Mouse (Mus musculus): Measurements from ENCODE around the gene Rft1.

Gene Rft1

DNA sequence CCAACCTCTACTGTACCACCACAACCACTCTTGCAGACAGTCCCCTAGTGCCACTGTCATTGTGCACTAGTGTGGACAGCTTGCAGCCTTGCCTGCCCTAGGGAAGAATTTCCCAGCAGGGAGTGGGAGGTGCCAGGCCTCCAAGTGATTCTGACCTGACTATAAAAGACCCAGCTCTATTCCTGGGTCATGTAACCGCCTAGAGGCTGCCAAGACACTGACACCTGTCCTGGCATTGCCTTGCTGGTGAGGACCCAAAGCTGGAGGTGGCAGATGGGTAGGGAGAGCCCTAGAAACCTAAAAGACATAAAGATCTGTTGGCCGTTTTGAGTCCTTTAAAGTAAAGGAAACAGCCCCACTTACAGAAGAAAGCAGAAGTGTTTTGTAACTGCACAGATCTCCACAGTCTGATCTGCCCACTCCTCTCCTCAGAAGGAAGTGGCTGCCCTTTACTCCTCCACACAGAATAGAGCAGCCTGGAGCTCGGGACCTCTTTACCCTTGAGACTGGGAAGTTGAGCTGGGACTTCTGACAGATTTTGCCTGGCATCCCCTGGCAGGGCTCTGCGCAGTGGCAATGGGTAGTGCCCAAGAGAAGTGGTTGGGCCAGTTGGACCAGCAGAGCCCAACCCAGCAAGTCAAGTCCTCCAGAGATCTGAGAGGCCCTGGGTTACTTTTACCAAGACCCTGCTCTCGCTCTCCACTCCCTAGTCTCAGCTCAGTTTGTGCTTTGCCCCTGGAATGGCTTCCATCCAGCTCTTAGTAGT lies 23.2 kb upstream of the Rft1 start:
- peak; percentile 66 for DNase-seq

DNA sequence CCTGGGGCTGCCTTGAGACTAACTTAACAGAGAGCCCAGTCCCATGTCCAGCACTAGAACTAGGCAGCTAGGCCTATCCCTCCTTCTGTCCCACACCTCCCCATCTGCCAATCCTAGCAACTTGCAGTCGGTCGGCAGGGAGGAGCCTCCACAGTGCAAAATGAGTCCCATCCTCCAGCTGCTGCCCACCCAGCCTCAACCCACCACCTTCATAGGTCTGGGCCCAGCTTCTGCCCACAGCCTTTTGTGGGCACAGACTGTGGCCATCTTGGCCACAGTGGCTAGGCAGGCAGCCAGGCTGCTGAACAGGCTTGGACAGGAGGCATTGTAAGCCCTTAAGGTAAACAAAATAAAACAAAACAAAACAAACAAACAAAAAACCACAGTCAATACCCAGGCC lies 22.3 kb upstream of the Rft1 start:
- no peak for DNase-seq

DNA sequence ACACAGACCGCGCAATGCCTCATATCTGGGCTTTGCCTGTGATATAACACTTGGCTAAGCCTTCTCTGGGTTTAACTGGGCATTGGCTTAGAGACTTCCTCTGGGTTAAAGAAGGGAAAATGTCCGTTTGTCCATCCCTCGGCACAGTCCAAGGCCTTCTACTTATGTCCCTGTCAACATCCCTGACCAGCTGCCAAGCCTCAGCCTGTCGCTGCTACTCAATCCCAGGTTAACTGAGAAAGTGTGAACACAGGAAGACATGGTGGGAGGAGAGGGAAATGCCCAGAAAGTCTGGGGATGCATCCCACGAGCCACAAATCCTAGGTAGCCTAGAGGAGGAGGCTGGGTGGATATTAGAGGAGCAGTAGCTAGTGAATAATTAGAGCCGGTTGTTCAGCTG lies 20.5 kb upstream of the Rft1 start:
- DNase-seq: no peak

DNA sequence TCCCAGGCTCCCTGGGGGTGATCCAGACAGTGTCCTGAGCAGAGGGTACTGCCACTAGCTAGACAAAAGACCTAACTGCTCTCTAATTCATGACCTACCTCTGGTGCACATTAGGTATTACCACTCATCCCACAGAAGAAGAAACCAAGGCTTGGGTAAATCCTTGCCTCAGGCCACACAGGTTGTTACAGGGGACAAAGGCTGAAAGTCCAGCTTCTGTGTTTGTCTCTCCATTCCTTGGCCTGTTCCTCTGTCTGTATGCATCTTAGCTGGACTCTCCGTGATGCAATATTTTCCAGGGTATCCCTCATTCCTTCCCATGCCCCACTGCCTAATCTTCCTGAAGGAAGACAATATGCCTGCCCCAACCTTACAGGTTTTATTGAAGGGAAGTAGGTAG lies 19.7 kb upstream of the Rft1 start:
- peak; percentile 32 for DNase-seq

DNA sequence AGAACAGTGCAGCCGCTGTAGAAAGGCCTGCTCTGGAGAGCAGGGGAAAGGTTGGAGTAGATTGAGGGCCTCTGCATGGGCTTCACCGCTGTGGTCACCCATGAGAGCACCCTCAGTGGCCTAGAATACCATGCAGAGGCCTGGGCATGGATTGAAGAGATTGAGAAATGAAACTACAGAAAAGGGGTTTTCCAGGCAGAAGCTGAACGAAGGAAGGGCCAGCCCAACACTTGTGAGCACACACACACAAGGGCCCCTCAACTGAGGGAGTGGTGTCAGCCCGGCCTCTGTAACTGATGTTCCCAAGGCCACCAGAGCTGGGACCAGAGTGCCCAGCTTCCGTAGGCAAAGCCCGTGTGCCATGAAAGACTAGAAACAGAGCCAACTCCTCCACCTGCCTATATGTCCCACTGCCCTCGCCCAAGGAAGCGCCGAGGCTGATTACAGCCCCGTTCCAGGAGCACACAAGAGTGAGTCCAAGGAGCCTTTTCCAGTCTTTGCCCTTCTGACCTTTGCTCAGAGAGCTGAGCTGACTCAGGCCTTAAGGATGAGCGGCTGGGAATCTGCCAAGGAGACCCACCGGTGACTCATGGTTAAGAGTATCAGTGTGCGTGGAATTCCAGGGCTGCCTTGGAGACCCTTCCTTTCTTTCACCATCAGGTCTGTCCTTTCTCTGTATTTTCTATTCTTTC lies 18.8 kb upstream of the Rft1 start:
- peak; percentile 87 for DNase-seq

DNA sequence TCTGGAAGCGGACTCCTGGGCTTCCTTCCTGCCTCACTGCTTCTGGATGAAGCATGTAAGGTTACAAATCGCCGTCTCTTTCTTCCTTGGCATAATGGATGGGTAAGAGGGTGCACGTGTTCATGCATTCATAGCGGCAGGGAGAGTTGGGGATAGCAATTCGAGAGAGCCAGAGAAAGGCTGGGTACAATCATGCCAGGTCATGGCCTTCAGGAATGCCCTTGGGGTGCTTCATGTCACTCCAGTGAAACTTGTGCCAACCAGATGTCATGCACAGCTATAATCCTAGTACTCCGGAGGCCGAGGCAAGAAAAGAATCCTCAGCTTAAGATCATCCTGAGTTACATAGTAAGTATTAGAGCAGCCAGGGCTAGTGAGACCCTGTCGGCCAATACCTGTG lies 17.7 kb upstream of the Rft1 start:
- DNase-seq: no peak

DNA sequence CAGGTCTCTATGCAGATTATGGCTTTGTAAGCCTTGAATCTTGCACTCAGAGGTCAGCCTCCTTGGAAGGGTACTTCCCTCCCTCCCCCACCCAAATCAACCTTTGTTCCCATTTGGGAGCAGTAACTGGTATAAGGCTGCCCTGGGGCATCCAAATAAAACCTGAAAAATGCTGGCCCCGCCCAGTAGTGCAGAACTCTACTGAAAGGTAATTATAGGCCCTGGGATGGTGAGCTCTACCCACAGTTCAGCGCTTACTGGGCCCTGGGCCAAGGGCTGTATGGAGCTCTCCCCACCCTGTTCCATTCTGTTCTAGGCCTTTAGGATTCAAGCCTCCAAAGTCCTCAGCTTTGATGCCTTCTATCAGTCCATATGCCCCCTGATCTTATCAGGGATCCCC lies 17.1 kb upstream of the Rft1 start:
- DNase-seq: peak; percentile 89

DNA sequence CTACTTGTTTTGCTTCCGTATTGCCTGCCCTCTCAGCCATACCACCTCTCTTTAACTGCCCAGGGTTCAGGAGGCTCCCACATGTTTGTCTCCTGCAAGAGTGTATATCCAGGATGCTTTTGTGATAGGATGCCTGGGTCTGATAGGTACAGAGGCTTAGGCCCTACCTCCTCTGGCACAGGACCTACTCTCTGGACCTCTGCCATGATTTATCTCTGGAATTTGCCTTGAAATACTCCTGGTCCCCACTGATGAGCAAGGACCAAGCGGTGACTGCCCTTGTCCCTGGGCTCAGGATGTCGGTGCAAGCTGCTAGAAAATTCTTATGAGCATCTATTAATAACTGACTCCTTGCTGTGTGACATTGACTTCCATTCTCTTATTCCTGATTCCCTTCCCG lies 16.2 kb upstream of the Rft1 start:
- peak; percentile 42 for DNase-seq

DNA sequence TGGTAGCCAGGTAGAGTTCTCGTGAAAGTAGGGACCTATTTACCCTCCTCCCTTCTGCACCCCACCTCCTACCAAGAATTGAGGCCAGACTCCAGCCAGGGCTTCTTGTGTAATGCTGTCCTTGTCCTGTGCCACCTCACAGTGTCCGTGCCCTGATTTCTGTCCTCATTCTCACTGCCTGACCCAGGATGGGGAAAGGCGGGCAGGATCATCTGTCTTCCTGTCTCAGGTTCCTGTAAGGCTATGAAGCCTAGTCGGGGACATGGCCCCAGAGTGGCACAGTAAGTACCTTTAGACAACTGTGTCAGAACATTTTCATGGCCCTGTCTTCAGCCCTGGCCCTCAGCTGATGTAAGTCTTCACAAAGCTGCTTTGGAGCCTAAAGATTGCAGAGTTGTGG lies 15.5 kb upstream of the Rft1 start:
- DNase-seq: no peak

DNA sequence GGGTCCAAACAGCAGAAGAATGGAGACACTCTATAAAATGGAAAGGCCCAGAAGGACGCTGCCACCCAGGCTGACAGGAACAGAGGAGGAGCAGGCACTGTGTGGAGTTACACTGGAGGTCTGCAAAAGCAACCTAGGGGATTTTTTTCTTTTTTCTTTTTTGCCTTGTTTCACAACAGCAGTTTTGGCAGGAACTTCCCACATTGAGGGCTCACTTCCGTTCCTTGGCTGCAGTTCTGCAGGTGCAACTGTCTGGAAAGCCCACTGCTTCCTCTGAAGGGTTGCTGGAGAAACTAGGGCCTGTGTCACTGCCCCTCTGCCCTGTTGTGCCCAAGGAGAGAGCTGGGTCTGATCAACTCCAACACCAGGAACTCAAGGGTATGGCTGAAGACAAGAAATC lies 12.4 kb upstream of the Rft1 start:
- DNase-seq: no peak

DNA sequence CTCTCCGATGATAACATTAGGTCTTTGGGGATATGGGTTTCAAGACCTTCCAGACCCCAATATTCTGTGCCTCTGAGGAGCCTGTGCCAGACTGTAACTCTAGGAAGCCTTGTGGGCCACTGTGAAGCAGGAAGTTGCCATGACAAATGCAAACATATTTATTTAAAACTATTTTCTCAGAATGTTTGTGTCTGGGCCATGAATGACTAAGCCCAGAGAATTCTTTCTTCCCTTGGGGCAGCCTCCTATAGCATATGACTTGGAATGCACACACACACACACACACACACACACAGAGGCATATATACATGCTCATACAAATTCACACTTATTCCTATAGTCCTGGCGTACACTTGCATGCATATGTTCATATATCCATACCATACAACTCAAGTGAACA lies 10.1 kb upstream of the Rft1 start:
- no peak for DNase-seq

DNA sequence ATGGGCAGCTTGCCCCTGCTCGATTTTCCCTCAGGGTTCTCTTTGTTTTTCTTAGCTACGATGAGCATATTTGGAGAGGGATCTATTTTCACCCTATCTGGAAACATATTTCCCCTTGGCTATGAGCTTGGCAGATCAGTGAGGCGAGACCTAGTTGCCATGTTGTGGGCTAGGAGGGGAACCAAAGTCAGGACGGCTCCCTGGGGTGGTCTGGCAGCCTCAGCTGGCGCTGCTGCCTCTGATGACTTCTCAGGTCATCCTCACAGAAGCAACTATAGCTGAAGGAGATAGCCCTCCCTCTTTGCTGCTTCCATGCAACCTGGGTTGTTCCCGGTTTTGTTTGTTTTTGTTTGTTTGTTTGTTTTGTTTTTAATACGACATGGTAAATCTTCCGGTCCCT lies 9.1 kb upstream of the Rft1 start:
- DNase-seq: no peak

DNA sequence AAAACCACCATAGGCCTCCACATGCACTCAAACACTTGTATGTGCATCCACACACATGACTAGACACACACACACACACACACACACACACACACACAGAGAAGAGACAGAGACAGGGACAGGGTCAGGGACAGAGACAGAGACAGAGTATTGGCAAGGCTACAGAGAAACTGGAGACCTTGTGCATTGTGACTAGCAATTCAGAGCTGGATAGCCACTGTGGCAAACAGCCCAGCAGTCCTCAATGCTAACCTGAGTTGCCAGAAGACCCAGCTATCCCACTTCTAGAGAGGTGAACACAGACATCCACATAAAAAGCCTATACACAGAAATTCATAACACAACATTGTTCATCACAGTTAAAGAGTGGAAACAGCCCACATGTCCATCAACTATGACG lies 7.7 kb upstream of the Rft1 start:
- no peak for DNase-seq

DNA sequence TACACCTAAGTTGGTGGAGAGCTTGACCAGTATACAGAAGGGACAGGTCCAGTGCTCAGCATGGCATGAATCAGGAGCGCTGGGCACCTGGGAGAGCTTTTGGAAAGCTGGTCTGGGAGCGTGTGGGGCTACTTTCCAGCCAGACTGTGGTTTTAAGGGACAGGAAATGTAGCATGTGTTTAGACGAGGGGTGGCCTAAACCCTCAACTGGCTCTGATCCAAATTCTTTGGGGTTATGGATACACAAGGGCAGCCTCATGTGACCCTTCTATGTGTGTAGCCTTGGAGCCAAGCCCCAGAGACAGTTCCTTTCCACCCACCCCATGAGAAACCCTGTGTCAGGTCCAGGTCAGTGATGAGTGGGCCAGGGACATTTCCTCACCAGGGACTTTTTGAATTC lies 5.7 kb upstream of the Rft1 start:
- DNase-seq: peak; percentile 58

DNA sequence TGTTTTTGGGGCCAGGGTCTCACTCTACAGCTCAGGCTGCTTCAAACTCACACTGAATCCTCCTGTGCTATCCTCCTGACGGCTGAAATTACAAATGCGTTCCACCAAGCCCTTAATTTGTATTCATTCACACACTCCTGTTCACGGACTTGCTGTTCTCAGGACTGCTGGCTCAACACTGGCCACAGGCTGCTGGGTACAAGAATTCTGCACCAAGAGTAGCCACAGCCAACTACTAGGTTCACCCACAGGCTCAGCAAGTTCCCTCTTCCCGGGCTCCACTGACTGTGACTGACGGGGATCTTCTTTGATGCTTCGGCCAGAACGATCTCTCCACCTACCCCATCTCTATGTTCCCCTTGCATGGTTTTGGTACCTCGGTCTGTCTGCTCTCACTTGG lies 4.4 kb upstream of the Rft1 start:
- DNase-seq: peak; percentile 33

DNA sequence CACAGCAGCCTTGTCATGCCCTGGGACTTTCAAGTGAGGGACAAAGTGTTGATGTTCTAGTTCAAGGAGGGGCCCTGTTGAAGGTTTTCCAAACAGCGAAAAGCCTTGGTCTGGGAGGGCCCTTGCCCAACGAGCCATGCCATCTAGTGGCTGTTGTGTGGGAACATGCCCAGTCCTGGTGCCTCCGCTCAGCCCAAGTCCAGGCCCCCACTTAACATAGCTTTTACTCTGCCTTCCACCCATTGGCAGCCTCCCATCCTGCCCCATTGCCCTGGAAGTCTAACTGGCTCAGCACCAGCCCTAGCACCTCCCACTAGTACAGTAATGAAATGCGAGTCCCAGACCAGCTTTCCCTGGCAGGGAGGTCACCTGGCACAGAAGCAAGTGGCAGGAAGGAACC lies 3.2 kb upstream of the Rft1 start:
- peak; percentile 94 for DNase-seq

DNA sequence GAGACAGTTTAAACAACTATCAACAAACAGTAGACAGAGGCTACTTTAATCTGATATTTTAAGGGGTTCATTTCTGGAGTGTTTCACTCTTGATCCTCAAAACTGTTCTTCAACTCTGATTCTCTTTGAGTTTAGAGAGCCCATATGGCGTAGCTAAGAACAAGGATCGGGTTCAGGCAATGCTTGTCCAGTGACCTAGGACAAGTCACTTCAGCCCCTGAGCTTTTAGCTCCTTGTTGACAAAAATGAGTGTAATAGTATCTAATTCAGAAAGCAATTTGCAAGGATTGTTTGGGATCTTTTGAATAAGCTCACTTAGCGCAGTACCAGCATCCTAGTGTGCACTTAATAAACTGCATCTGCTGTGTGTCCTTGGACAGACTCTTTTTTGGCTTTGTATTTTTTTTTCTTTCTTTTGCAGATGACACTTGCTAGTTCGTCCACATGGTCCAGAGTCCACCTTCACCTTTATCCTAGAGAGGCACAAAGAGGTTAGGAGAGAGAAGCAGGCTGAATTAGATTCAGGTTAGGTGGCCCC lies 600 bp downstream of the Rft1 start:
- DNase-seq: no peak

DNA sequence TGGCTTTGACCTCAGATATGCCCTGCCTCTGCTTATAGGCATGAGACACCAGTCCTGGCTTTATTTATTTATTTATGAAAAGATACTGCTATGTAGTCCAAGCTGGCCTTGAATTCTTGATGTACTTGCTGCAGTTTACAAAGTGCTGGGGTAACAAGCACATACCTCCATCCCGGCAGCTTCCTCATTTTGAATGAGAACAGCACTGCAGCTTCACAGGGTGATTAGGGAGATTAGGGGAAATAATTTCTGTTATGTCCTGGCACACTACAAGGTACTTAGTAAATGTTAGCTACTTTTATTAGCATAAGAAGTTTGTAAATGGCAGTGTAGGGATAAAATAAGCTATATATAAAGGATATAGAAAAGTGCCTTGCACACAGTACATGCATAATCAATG lies 1.4 kb downstream of the Rft1 start:
- no peak for DNase-seq

DNA sequence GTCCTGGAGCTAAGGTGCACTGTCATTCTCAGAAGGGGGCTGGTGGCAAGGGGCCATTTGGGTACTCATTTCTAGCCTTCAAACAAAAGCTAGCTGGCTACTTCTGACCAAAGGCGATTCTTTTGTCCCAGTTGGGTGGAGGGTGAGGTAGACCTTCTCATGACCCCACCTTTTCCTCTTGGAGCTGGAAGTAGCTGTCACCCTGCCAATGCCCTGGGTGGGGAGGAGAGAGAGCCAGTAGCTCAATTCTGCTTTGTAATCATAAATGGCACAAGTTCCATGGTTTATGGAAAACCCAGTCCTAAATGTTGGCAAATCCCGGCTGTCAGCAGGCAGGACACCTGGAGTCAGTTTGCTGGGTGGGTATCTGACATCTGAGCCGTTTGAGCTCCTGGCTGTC lies 11.9 kb downstream of the Rft1 start:
- peak; percentile 34 for DNase-seq

DNA sequence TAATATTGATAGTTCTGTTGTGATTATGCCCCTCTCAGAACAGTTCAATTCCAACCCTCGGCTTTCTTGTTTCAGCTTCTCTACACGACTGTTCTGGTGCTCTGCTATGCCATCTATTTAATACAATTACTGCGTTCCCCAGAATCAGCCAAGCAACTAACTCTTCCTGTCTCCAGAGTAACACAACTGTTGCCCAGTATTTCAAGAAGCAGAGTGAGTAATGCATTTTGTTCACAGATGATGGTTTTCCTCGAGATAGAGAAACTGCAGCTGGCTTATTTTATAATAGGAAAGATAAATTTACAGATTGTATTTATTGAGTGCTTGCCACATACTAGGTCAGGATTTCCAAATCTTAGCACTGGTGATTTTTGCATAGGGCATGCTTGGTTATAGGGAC lies 12.4 kb downstream of the Rft1 start:
- DNase-seq: no peak

DNA sequence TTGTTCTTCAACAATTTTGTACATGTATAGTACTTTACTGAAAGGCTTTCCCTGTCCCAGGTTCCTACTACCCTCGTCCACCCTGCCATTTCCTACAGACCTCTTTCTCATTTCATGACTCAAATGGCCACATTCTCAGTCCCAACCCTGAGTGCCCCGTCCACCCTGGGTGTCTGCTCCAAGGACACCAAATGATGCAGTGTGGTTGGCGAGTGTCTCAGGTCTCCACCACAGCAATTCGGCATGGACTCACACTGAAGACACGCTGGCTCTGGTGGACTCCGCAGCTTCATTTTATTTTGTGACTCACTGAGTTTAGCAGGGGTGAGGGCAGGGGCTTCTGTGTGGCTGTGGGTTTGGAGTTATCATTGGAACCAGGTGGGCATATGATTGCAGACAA lies 16.0 kb downstream of the Rft1 start:
- DNase-seq: no peak

DNA sequence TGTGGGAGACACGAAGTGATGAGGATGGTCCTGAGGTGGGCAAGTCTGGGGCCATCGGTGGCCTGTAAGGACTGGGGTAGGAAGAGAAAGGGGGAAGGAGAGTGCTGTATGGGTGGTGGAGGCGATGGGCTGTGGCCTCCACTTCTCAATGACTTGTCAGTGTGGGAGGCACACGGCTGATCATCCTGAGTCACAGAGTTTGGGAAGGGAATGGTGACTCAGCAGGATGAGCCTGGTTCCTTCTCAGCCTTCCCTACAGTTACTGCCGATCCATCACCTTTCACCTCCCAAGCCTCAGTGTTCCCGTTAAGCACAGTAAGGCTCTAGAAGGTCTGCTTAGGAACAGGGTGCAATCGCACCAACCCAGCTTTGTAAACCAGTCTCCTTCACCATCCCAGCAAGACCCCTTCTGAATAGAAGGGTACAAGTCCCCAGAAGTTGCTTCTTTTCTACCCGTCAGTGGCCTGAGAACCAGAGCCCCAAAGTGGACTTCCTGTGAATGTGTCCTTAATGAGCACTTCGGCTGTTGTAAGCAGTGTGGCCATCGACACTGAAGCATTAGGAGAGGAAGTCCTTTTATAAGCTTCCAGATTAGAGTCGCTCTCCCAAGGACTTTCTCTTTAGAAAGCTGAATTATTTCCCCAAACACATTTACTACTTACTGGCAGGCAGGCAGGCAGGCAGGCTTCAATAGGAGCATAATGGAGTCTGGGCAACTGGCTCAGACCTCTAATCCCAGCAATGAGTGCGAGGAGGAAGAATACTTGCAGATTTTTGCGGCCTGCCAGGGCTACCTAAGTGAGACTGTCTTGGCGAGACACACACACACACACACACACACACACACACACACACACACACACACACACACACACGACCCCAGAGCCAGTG lies 17.2 kb downstream of the Rft1 start:
- no peak for DNase-seq

DNA sequence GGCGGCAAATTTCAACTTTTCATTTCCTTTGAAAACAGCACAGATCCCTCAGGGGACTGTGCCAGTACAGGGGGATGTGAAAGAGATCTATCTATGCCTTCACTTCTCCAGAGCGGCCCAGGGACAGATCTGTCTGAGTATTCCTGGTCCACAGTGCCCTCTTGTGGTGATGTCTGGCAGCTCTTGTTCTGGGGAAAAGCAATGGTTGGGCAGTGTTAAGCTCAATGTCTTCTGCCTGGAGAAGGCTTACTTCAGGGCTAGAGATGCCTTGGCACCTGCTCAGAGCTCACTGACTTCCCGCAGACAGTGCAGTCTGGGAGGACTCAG lies 17.8 kb downstream of the Rft1 start:
- peak; percentile 89 for DNase-seq

DNA sequence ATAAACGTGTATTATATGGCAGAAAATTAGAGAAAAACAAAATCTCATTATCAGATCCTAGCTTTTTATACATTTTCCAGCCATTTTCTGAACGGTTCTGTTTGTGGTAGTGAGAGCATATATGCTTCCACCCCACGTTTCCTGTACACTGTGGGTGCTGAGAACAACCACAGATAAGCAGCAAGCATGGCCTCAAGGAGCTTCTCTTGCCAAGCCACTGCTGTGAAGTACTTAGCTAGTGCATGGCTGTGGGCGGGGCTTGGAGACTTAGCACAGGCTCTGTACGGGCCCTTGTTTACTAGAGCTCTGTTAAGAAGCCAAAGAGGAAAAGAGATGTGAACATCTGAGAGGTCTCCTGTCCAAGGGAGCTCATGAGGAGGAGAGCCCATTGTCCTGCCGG lies 20.8 kb downstream of the Rft1 start:
- DNase-seq: no peak
